Mouse (Mus musculus) bone marrow, adult 2 months (tissue): ENCODE results near the gene Lrrc57. TPM values are rescaled to one million over a fixed set of nuclear protein-coding genes. Genes with fewer than 3 reads are reported as not detected.

ENCODE experiments used
- H3K27ac ChIP-seq: fragments of 200-500 bp; 2 replicates; pipeline ENCODE4 v1.5.1; 2012; ENCODE audit warnings: low read depth, mild to moderate bottlenecking, control low read depth, inconsistent platforms, low read length; ENCODE audit not compliant: control insufficient read depth, poor library complexity, insufficient read depth
- H3K4me1 ChIP-seq: fragments of 200-500 bp; 2 replicates; pipeline ENCODE4 v1.6.1; 2011; ENCODE audit warnings: low read length; ENCODE audit not compliant: control insufficient read depth, insufficient read depth
- H3K4me3 ChIP-seq: fragments of 200-500 bp; replicated peaks from 2 replicates; pipeline ENCODE3; 2011; ENCODE audit warnings: mild to moderate bottlenecking, low read depth, low read length, control low read depth; ENCODE audit not compliant: control insufficient read depth
- CTCF ChIP-seq: fragments of 200-500 bp; IDR thresholded peaks from 2 replicates; pipeline ENCODE4 v1.5.1; 2011; ENCODE audit warnings: low read length, control low read depth; ENCODE audit not compliant: control insufficient read depth, insufficient read depth
- POLR2A ChIP-seq: fragments of 200-500 bp; IDR thresholded peaks from 2 replicates; pipeline ENCODE4 v1.6.1; 2011; ENCODE audit warnings: low read depth, mild to moderate bottlenecking, control low read depth, low read length, borderline replicate concordance; ENCODE audit not compliant: control insufficient read depth
- WGBS: fragments of 180-500 bp; shearing (Covaris S2); methylation state at CpG from one replicate; pipeline ENCODE4 v1.1.7; 2018; 5-methylcytosine and 5-hydroxymethylcytosine counted together
- polyA plus RNA-seq: library from polyadenylated mRNA; stranded (reverse); fragments of >200 nt; gene quantifications from 2 replicates; pipeline ENCODE4 v1.2.4, GENCODE M21; 2011; ENCODE audit warnings: low replicate concordance; ENCODE audit not compliant: missing spikeins, insufficient read depth, insufficient read length

The Lrrc57 gene
- polyA plus RNA-seq, 1 experiment, result 7.5 TPM

DNA sequence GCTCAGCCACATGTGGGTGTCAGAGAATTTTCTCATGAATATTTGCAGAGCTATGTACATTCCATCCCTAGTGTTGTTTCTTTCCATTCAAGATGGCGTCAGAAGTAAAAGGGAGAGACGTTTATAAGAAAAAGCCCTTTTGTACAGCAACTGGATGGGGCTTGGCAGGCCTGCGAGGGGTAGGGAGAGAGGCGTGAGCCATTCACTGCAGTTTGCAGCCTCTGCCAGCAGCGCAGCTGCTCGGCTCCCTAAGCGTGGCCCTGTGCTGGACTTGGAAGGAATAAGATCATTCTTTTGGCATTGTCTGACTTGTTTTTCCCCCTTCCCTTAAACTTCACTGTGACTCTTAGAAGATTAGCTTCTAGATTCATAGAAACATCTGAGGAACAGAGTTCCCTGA, 34.5 kb upstream of the Lrrc57 start:
- Histone ChIP-seq H3K4me3 (no peak overlapping the region), H3K4me1 (no peaks in the 10 kb centered on the region; the same call in 1 of the 2 replicates), H3K27ac (no peak overlapping the region)
- TF ChIP-seq CTCF (no peak), POLR2A (no peak)
- 78% methylated on average over 7 of the region's 7 CpGs for WGBS

DNA sequence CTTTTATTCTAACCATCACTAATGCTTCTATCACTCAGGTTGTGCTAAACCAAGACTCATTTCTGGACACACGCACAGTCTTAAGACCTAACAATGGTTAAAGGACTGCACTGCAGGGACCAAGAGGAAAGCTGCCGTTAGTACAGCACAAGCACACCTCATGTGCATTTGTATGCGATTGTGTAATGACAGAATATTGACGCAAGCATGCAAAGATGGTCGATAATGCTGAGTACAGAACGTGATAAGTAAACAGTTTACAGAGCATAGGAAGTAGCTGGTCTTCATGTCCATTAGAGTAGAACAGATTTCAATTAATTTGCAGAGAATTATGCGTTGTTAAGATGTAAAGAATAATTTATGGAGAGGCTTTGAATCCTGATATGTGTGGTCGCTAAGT, 31.5 kb upstream of the Lrrc57 start:
- TF ChIP-seq CTCF (no peak), POLR2A (no peak)
- WGBS, result 74% methylated on average over 8 of the region's 8 CpGs
- no peaks in the 10 kb centered on the region; the same call in 1 of the 2 replicates for H3K4me1 ChIP-seq
- no peak overlapping the region for H3K27ac ChIP-seq
- no peak overlapping the region for H3K4me3 ChIP-seq

DNA sequence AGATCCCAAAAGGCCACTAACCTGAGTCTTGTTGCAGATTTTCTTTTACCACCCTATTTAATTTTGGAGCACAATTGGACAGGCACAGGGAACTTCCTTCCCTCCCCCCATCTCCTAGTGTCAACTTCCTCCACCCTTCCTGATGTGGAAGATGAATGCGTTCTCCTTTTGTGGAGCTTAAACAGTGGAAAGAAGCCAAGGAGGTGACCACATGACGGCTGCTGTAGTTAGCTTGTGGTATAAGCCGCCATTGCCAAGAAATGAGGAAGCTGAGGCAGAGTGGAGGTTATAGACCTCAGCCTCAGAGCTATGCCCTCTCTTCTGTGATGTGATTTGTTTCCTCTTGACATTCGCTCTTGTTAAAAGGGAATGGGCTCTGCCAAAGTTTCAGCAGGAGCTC, 22.6 kb upstream of the Lrrc57 start:
- H3K4me1 ChIP-seq, result no peaks in the 10 kb centered on the region; the same call in 1 of the 2 replicates
- WGBS, result under 1% methylated on average over 4 of the region's 4 CpGs
- TF ChIP-seq POLR2A, result no peak
- no peak for TF ChIP-seq CTCF
- no peak overlapping the region for H3K27ac ChIP-seq
- no peak overlapping the region for H3K4me3 ChIP-seq

DNA sequence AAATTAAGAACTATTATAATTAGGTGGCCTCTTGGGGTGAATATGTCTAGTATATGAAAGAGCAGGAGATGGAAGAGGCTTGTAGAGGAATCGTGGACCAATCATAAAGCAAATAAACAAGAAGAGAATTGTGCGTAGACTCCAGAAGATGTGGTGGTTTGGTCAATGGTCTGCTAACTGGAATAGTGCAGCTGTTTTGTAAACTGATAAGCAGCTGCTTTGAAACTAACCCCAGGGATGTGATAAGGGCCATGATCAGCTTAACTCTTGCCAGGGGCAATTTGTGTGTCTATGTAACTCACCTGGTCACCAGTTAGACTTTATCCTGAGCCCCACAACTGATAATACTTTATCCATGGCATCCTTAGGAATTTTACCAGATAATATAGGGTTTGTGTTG, 22.2 kb upstream of the Lrrc57 start:
- H3K27ac ChIP-seq, result no peak overlapping the region
- H3K4me1 ChIP-seq, result no peaks in the 10 kb centered on the region; the same call in 1 of the 2 replicates
- no peak for TF ChIP-seq POLR2A
- no peak for TF ChIP-seq CTCF
- WGBS, result 32% methylated on average over 2 of the region's 2 CpGs
- H3K4me3 ChIP-seq, result no peak overlapping the region

DNA sequence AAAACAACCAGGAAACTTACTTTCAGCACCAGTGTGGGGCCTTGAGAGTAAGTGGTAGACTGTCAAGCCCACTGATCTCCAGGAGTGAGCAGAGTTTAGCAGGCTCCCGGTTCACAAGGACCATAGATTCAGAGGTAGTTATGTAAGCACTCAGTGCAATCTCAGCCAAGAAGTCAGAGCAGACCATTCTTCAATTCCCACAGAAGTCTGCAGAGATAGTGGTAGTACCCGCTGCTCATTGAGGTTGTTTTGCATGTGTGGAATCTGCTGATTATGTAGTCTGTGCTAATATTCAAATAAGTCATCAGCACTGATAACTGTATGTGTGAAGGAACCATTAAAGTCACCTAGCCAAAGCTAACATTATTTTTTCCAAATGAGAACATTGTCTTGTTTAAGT, 21.3 kb upstream of the Lrrc57 start:
- no peaks in the 10 kb centered on the region; the same call in 1 of the 2 replicates for H3K4me1 ChIP-seq
- H3K4me3 ChIP-seq, result no peak overlapping the region
- WGBS, result 54% methylated on average over 2 of the region's 2 CpGs
- H3K27ac ChIP-seq, result no peak overlapping the region
- TF ChIP-seq POLR2A (no peak), CTCF (no peak)

DNA sequence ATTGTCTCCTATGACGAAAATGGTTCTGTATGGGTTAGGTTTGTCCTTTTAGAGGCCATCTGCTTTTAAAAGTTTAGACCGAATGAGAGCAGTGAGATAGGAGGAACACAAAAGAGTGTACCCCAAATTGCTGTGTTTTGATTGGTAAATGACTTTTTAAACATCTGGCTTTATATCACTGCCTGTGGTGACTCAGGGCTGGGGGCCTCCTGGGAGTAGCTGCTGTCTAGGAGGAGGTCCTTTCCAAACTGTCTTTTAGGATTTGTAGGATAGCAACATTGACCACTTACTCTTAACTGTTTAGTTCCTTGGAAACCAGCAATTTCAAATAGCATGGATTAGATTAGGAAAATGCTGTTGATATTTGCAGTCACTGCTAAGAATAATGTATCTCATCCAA, 20.9 kb upstream of the Lrrc57 start:
- TF ChIP-seq CTCF (no peak), POLR2A (no peak)
- no peak overlapping the region for H3K4me3 ChIP-seq
- H3K4me1 ChIP-seq, result no peaks in the 10 kb centered on the region; the same call in 1 of the 2 replicates
- 75% methylated on average over 2 of the region's 2 CpGs for WGBS
- no peak overlapping the region for H3K27ac ChIP-seq

DNA sequence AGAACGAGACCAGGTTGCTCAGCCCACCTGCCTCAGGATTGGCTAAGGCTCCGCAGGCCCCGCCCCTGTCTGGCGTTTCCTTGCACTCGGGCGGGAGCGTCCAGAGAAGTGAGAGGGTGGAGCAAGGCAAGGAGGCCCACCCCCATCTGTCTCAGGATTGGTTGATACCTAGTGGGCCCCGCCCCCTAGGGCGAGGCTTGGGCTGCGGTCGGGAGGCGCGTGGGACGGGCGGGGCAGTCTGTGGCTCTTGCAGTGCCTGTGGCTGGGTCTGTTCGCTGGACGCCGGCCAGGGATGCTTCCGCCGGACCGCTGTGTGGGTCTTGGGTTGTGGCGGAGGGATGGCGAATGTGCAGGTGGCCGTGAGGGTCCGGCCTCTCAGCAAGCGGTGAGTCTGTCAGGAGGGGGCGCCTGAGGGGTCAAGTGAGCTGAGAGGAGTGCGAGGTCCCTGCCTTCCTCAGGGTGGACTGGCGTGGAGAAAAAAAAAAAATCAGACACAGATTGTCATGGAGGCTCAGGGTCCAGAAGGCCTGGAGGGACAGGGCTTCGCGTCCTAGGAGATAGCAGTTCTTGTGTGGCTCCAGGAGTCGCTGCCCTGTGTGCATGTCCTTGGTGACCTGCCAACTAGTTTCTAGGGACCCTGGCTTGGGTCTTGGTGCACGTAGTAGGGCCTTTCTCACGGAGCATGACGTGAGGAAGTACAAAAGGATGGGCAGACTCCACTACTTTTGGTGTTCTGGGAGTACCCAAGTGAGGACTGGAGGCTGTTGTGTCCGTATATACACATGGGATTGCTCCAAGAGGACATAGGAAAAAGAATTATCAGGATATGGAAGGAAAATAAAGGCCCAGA, 19.8 kb upstream of the Lrrc57 start, which contains the start of gene Stard9:
Gene Stard9 (plus strand): TSS at position 236 of the 850 bp plus-strand sequence.
- 5% methylated on average over 36 of the region's 36 CpGs for WGBS
- Histone ChIP-seq H3K4me1 (no peaks in the 10 kb centered on the region; the same call in 1 of the 2 replicates), H3K27ac (no peak within 1 kb of the TSS; the same call in 1 of the 2 replicates), H3K4me3 (peak within 1 kb of the TSS; percentile 63)
- TF ChIP-seq POLR2A (no peak; the same call in 1 of the 2 replicates), CTCF (no peak)

DNA sequence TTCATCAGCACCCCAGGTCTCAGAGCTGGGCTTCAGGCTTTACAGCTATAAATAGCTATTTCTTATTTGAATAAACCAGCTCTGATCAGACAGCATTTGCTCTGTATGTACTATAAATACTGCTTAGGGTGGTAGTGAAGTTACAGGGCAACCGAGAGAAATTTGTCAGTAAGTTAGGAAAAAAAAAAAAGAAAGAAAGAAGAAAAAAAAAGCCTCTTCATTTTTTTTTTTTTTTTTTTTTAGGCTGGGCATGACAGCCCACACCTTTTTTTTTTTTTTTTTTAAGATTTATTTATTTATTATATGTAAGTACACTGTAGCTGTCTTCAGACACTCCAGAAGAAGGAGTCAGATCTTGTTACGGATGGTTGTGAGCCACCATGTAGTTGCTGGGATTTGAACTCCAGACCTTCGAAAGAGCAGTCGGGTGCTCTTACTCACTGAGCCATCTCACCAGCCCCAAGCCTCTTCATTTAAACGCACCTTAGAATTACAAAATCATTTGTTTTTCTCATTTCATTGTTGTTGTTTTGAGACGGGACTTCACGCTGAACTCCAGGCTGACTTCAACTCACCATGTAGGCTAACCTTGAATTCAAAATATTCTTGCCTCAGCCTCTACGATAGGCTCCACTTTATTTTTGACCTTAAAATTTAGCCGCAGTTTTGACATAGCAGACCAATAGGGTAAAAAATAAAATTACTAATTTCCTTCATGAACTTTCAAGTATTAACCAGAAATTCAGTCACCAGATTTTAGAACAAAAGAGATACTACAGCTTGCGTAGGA, 19.0 kb upstream of the Lrrc57 start:
- Histone ChIP-seq H3K4me1 (no peaks in the 10 kb centered on the region; the same call in 1 of the 2 replicates), H3K4me3 (peak overlapping the region; percentile 27), H3K27ac (no peak overlapping the region)
- TF ChIP-seq CTCF, result no peak
- no peak for TF ChIP-seq POLR2A
- 18% methylated on average over 10 of the region's 10 CpGs for WGBS
